Mouse (Mus musculus) MEL (cell line): ENCODE measurements around the gene Trip13. TPM values are rescaled to one million over a fixed set of nuclear protein-coding genes. Genes with fewer than 3 reads are reported as not detected.
A peak's percentile ranks its signal among the peaks of the same experiment; 100 is the strongest.

Source experiments
- DNase-seq: peaks from one replicate; pipeline ENCODE4 v3.0.0; 2011; ENCODE audit warnings: low read depth, low spot score
- H3K27ac ChIP-seq: 2 replicates; pipeline ENCODE4 v1.5.1; 2012; ENCODE audit warnings: low read depth, mild to moderate bottlenecking, control low read depth, low read length, moderate library complexity; ENCODE audit not compliant: control insufficient read depth
- H3K27me3 ChIP-seq, 2 experiments: fragments of 150-350 bp in 1 of 2; sonication (generic) in 1 of 2; 2 replicates each; pipeline ENCODE4 v1.6.1; 2012; ENCODE audit warnings: low read length in 2 of 2, mild to moderate bottlenecking in 2 of 2, improper control_type of control experiment in 1 of 2, moderate library complexity in 1 of 2; ENCODE audit not compliant: insufficient read depth in 2 of 2, control insufficient read depth in 1 of 2
- H3K36me3 ChIP-seq, 2 experiments: 2 replicates each; pipeline ENCODE4 v1.6.1; 2012 to 2014; ENCODE audit warnings: low read length in 2 of 2, improper control_type of control experiment in 1 of 2, inconsistent platforms in 1 of 2, mild to moderate bottlenecking in 1 of 2; ENCODE audit not compliant: insufficient read depth in 2 of 2, control insufficient read depth in 1 of 2
- H3K4me1 ChIP-seq, 2 experiments: fragments of 150-350 bp in 1 of 2; sonication (generic) in 1 of 2; 2 replicates each; pipeline ENCODE4 v1.6.1; 2012; ENCODE audit warnings: low read length in 2 of 2, improper control_type of control experiment in 1 of 2, mild to moderate bottlenecking in 1 of 2; ENCODE audit not compliant: insufficient read depth in 2 of 2, control insufficient read depth in 1 of 2
- H3K4me3 ChIP-seq, 2 experiments: fragments of 150-350 bp in 1 of 2; sonication (generic) in 1 of 2; 2 replicates each; pipeline ENCODE4 v1.5.1; 2012; ENCODE audit warnings: low read depth in 2 of 2, low read length in 2 of 2, mild to moderate bottlenecking in 2 of 2, moderate library complexity in 2 of 2, control low read depth in 1 of 2, improper control_type of control experiment in 1 of 2; ENCODE audit not compliant: control insufficient read depth in 1 of 2, insufficient read depth in 1 of 2
- H3K79me2 ChIP-seq: 2 replicates; pipeline ENCODE4 v1.6.1; 2012; ENCODE audit warnings: mild to moderate bottlenecking, low read length, moderate library complexity; ENCODE audit not compliant: control insufficient read depth, poor library complexity, insufficient read depth
- H3K9ac ChIP-seq: 2 replicates; pipeline ENCODE4 v1.6.1; 2012; ENCODE audit warnings: low read depth, mild to moderate bottlenecking, control low read depth, low read length, moderate library complexity; ENCODE audit not compliant: control insufficient read depth, poor library complexity, severe bottlenecking
- H3K9me3 ChIP-seq: fragments of 150-350 bp; sonication (generic); replicated peaks from 2 replicates; pipeline ENCODE4 v1.6.1; 2012; ENCODE audit warnings: mild to moderate bottlenecking, low read length, improper control_type of control experiment, moderate library complexity; ENCODE audit not compliant: insufficient read depth
- BHLHE40 ChIP-seq: IDR thresholded peaks from 2 replicates; pipeline ENCODE4 v1.6.1; 2012; ENCODE audit warnings: low read depth, mild to moderate bottlenecking, inconsistent platforms, low read length, improper control_type of control experiment, borderline replicate concordance
- CHD2 ChIP-seq: IDR thresholded peaks from 2 replicates; pipeline ENCODE4 v1.6.1; 2011; ENCODE audit warnings: low read length, improper control_type of control experiment
- E2F4 ChIP-seq: IDR thresholded peaks from 2 replicates; pipeline ENCODE4 v1.6.1; 2011; ENCODE audit warnings: low read depth, low read length, improper control_type of control experiment, borderline replicate concordance
- ELF1 ChIP-seq: IDR thresholded peaks from 2 replicates; pipeline ENCODE4 v1.6.1; 2014; ENCODE audit warnings: low read depth, mild to moderate bottlenecking, inconsistent platforms, low read length, improper control_type of control experiment, moderate library complexity
- EP300 ChIP-seq, 2 experiments: IDR thresholded peaks; 2 replicates each; pipeline ENCODE4 v1.6.1; 2011; ENCODE audit warnings: improper control_type of control experiment in 2 of 2, low read length in 2 of 2, low read depth in 1 of 2, mild to moderate bottlenecking in 1 of 2
- ETS1 ChIP-seq: IDR thresholded peaks from 2 replicates; pipeline ENCODE4 v1.6.1; 2012; ENCODE audit warnings: low read depth, mild to moderate bottlenecking, inconsistent platforms, low read length, improper control_type of control experiment, moderate library complexity
- GABPA ChIP-seq: IDR thresholded peaks from 2 replicates; pipeline ENCODE4 v1.6.1; 2012; ENCODE audit warnings: low read depth, mild to moderate bottlenecking, inconsistent platforms, low read length, improper control_type of control experiment, moderate library complexity
- GATA1 ChIP-seq: IDR thresholded peaks from 2 replicates; pipeline ENCODE4 v1.6.1; 2011; ENCODE audit warnings: low read depth, low read length, improper control_type of control experiment
- MAX ChIP-seq: IDR thresholded peaks from 2 replicates; pipeline ENCODE4 v1.6.1; 2011; ENCODE audit warnings: low read length, improper control_type of control experiment
- MEF2A ChIP-seq: IDR thresholded peaks from 2 replicates; pipeline ENCODE4 v1.6.1; 2014; ENCODE audit warnings: low read depth, mild to moderate bottlenecking, inconsistent platforms, low read length, improper control_type of control experiment; ENCODE audit not compliant: poor library complexity, insufficient replicate concordance, severe bottlenecking; ENCODE audit errors: extremely low read depth
- MYB ChIP-seq: IDR thresholded peaks from 2 replicates; pipeline ENCODE4 v1.6.1; 2011; ENCODE audit warnings: mild to moderate bottlenecking, low read depth, low read length, improper control_type of control experiment
- NRF1 ChIP-seq: IDR thresholded peaks from 2 replicates; pipeline ENCODE4 v1.6.1; 2014; ENCODE audit warnings: low read depth, mild to moderate bottlenecking, inconsistent platforms, low read length, improper control_type of control experiment, moderate library complexity; ENCODE audit not compliant: poor library complexity, insufficient read depth, severe bottlenecking
- POLR2A ChIP-seq, 2 experiments: IDR thresholded peaks; 2 replicates each; pipeline ENCODE4 v1.6.1; 2011 to 2012; ENCODE audit warnings: low read length in 2 of 2, mild to moderate bottlenecking in 2 of 2, control low read depth in 1 of 2, improper control_type of control experiment in 1 of 2, low read depth in 1 of 2, moderate library complexity in 1 of 2; ENCODE audit not compliant: control insufficient read depth in 1 of 2, insufficient read depth in 1 of 2, poor library complexity in 1 of 2
- POLR2AphosphoS5 ChIP-seq: IDR thresholded peaks from 2 replicates; pipeline ENCODE4 v1.6.1; 2012; ENCODE audit warnings: low read depth, borderline replicate concordance, mild to moderate bottlenecking, inconsistent platforms, low read length, moderate library complexity, mixed read lengths
- RCOR1 ChIP-seq: IDR thresholded peaks from 2 replicates; pipeline ENCODE4 v1.6.1; 2012; ENCODE audit warnings: low read depth, mild to moderate bottlenecking, inconsistent platforms, low read length, improper control_type of control experiment
- TAL1 ChIP-seq: IDR thresholded peaks from 2 replicates; pipeline ENCODE4 v1.6.1; 2012; ENCODE audit warnings: mild to moderate bottlenecking, inconsistent platforms, low read length, moderate library complexity, mixed read lengths
- TBP ChIP-seq: IDR thresholded peaks from 2 replicates; pipeline ENCODE4 v1.8.0; 2011; ENCODE audit warnings: low read depth, low read length, improper control_type of control experiment
- TCF12 ChIP-seq: IDR thresholded peaks from 2 replicates; pipeline ENCODE4 v1.6.1; 2014; ENCODE audit warnings: low read depth, mild to moderate bottlenecking, inconsistent platforms, low read length, improper control_type of control experiment, moderate library complexity
- UBTF ChIP-seq: IDR thresholded peaks from 2 replicates; pipeline ENCODE4 v1.6.1; 2012; ENCODE audit warnings: low read depth, mild to moderate bottlenecking, inconsistent platforms, low read length, improper control_type of control experiment, moderate library complexity, borderline replicate concordance; ENCODE audit not compliant: insufficient read depth
- USF1 ChIP-seq: IDR thresholded peaks from 2 replicates; pipeline ENCODE4 v1.6.1; 2014; ENCODE audit warnings: low read depth, mild to moderate bottlenecking, inconsistent platforms, low read length, improper control_type of control experiment, moderate library complexity
- USF2 ChIP-seq, 2 experiments: IDR thresholded peaks; 2 replicates each; pipeline ENCODE4 v1.6.1; 2011 to 2012; ENCODE audit warnings: improper control_type of control experiment in 2 of 2, low read length in 2 of 2, borderline replicate concordance in 1 of 2, inconsistent platforms in 1 of 2, low read depth in 1 of 2, mild to moderate bottlenecking in 1 of 2; ENCODE audit not compliant: insufficient read depth in 1 of 2
- ZNF384 ChIP-seq: IDR thresholded peaks from 2 replicates; pipeline ENCODE4 v1.6.1; 2012; ENCODE audit warnings: low read depth, mild to moderate bottlenecking, inconsistent platforms, low read length, improper control_type of control experiment
- polyA plus RNA-seq, 2 experiments: library from polyadenylated mRNA; stranded (reverse) in 1 of 2; unstranded in 1 of 2; fragments of >175 nt in 1 of 2; fragments of >200 nt in 1 of 2; gene quantifications; 2 replicates each; pipeline versions ENCODE4 v1.2.1 to v1.2.4; 2012; ENCODE audit warnings: low replicate concordance in 2 of 2, low read depth in 1 of 2; ENCODE audit not compliant: insufficient read length in 2 of 2, insufficient read depth in 1 of 2, missing spikeins in 1 of 2
- total RNA-seq: library from RNA; depleted of rRNA; stranded (reverse); fragments of 300-350 nt; gene quantifications from 2 replicates; pipeline ENCODE4 v1.2.3, GENCODE M21; 2012

Gene Trip13
- total and polyA plus RNA-seq, 3 experiments: 48.9 to 55.3 TPM; not detected in 1

DNA sequence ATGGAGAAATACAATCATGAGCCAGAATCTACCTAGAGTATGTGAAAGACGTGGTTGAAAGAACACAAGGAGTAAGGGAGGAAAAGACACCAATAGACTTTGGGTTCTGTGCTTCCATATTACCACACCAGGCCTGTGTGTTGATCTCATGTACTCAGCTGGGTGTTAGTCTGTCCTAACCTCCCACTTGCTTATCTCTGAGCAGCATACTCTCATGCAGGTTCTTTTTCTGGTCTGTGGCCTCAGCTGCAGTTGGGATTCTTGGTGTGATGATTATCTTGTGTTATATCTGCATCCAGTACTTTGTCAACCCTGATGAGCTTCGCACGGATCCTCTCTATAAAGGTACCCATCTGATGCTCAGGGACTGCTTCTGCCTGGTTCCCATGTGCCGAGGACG is 39.4 kb upstream of the Trip13 start:
- no peaks in the 10 kb centered on the region for H3K79me2 ChIP-seq
- H3K36me3 ChIP-seq: no peaks in the 10 kb centered on the region
- H3K27ac ChIP-seq: no peak overlapping the region
- H3K9ac ChIP-seq: no peak overlapping the region
- DNase-seq: peak; percentile 7
- no peaks in the 10 kb centered on the region for H3K4me1 ChIP-seq
- H3K9me3 ChIP-seq: no peaks in the 10 kb centered on the region
- peaks cover 2% of the 10 kb centered on the region in 2 experiments for H3K27me3 ChIP-seq
- H3K4me3 ChIP-seq: no peak overlapping the region
- no peak for TF ChIP-seq ZNF384
- TF ChIP-seq TBP: no peak
- TF ChIP-seq GABPA: no peak
- no peak for TF ChIP-seq MAX
- TF ChIP-seq MYB: no peak
- no peak for TF ChIP-seq E2F4
- no peak for TF ChIP-seq ELF1

DNA sequence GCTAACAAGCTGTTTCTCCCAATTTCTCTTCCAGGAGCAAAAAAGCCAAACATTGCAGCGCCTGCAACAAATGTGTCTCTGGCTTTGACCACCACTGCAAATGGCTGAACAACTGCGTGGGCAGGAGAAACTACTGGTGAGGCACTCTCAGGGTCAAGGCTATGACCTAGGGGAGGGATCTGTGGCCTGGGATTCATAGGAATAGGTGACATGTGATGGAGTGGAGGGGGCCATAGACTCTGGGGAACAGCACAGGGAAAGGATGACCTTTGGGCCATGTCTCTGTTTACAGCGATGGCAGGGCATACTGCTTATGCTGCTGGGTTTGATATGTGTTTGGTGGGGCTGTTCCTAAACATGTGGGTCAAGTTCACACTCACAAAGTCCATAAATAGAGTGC is 36.9 kb upstream of the Trip13 start:
- Histone ChIP-seq H3K9me3 (no peaks in the 10 kb centered on the region), H3K79me2 (no peaks in the 10 kb centered on the region), H3K4me1 (peaks cover 0 to 5% of the 10 kb centered on the region in 2 experiments; a peak in 1 of 4 replicates), H3K9ac (no peak overlapping the region), H3K27me3 (no peaks in the 10 kb centered on the region; a peak in 1 of 4 replicates), H3K36me3 (no peaks in the 10 kb centered on the region), H3K27ac (no peak overlapping the region), H3K4me3 (no peak overlapping the region)
- DNase-seq: no peak
- no peak for TF ChIP-seq TBP
- no peak for TF ChIP-seq MEF2A
- TF ChIP-seq POLR2AphosphoS5: no peak
- TF ChIP-seq TAL1: no peak
- TF ChIP-seq RCOR1: no peak
- TF ChIP-seq UBTF: no peak
- TF ChIP-seq POLR2A (IDR thresholded peaks at IDR 0.05; ENCODE audit: control insufficient read depth in 1 of 2, insufficient read depth in 1 of 2, low read depth in 1 of 2, low read length in 2 of 2, poor library complexity in 1 of 2): no peak
- no peak for TF ChIP-seq CHD2
- TF ChIP-seq TCF12: no peak
- TF ChIP-seq EP300 (IDR thresholded peaks at IDR 0.05; ENCODE audit: low read depth in 1 of 2, low read length in 2 of 2): no peak
- TF ChIP-seq NRF1: no peak
- TF ChIP-seq USF2 (IDR thresholded peaks at IDR 0.05; ENCODE audit: borderline replicate concordance in 1 of 2, insufficient read depth in 1 of 2, low read depth in 1 of 2, low read length in 2 of 2): no peak
- no peak for TF ChIP-seq GABPA
- TF ChIP-seq BHLHE40: no peak
- no peak for TF ChIP-seq ZNF384
- no peak for TF ChIP-seq GATA1
- no peak for TF ChIP-seq ETS1
- TF ChIP-seq USF1: no peak
- no peak for TF ChIP-seq ELF1
